In genomic region chr6:63877088-63877764, GRCm38 (mm10) we compare ENCODE assay signal across 12 mouse cellular contexts.
DNase-seq lines count a peak whose midpoint lies in the region; ATAC-seq and TF ChIP-seq lines count a peak whose summit lies in the region.
"Had no signal": no experiment of that assay in that cellular context is flagged by ENCODE, and none has a peak within 500 bp of the region (broad histone marks: within the 10 kb centered on the region; RNA-seq: fewer than 3 reads in every experiment).

No protein-coding gene starts in this region.

- H3K27ac ChIP-seq in neural tube, embryonic 11.5 days (ENCODE audit: low read depth, low read length) = no peak overlapping the region
- H3K27ac ChIP-seq in forebrain, embryonic 15.5 days (replicated peaks) = peak overlapping the region; percentile 62; the same call in 1 of the 2 replicates
- H3K27ac ChIP-seq in hindbrain, postnatal 0 days = no peak overlapping the region
- H3K27ac ChIP-seq: liver, embryonic 13.5 days had no signal

- no peak for TF ChIP-seq CTCF in hindbrain, postnatal 0 days (IDR thresholded peaks at IDR 0.05; ENCODE audit: low read depth)

- H3K4me3 ChIP-seq in neural tube, embryonic 11.5 days (ENCODE audit: low read depth, low read length) = no peak overlapping the region
- no peak overlapping the region for H3K4me3 ChIP-seq in forebrain, embryonic 15.5 days
- H3K4me3 ChIP-seq in hindbrain, postnatal 0 days (ENCODE audit: low read length) = no peak overlapping the region
- H3K4me3 ChIP-seq: liver, embryonic 13.5 days had no signal

- peak; percentile 13 for DNase-seq in neural tube, embryonic 11.5 days (ENCODE audit: low spot score)
- DNase-seq in neural tube, embryonic 10.5 days (ENCODE audit: extremely low spot score, low spot score) = no peak
- DNase-seq in hindbrain, postnatal 0 days (ENCODE audit: low spot score) = peak; percentile 74
- peak; percentile 27 for DNase-seq in telencephalon, adult 2 months (ENCODE audit: low read depth, low spot score)
- DNase-seq in urinary bladder, postnatal 25 days (ENCODE audit: low spot score) = no peak
- no peak for DNase-seq in thymus, postnatal 4 days
- DNase-seq: adrenal gland, postnatal 25 days; cerebellum, adult 9-11 months; heart, postnatal 4 days; kidney, postnatal 25 days; liver, embryonic 13.5 days had no signal

- H3K4me1 ChIP-seq in neural tube, embryonic 11.5 days (ENCODE audit: control insufficient read depth, insufficient read depth, low read length) = no peaks in the 10 kb centered on the region
- peaks cover 17% of the 10 kb centered on the region for H3K4me1 ChIP-seq in forebrain, embryonic 15.5 days
- no peaks in the 10 kb centered on the region for H3K4me1 ChIP-seq in hindbrain, postnatal 0 days (ENCODE audit: insufficient read depth, low read length)
- H3K4me1 ChIP-seq: liver, embryonic 13.5 days had no signal

- H3K9ac ChIP-seq in neural tube, embryonic 11.5 days (ENCODE audit: low read length) = no peak overlapping the region
- no peak overlapping the region for H3K9ac ChIP-seq in forebrain, embryonic 15.5 days (replicated peaks)
- no peak overlapping the region for H3K9ac ChIP-seq in hindbrain, postnatal 0 days (replicated peaks; ENCODE audit: low read length)
- H3K9ac ChIP-seq: liver, embryonic 13.5 days had no signal

- 73% methylated on average over 3 of the region's 3 CpGs for WGBS in neural tube, embryonic 11.5 days
- 14% methylated on average over 3 of the region's 3 CpGs for WGBS in forebrain, embryonic 15.5 days
- WGBS in hindbrain, postnatal 0 days = 35% methylated on average over 3 of the region's 3 CpGs

- peak; percentile 76; the same call in 1 of the 2 replicates for ATAC-seq in neural tube, embryonic 11.5 days (ENCODE audit: insufficient read depth, low FRiP score, low TSS enrichment)
- ATAC-seq in forebrain, embryonic 15.5 days (replicated peaks) = peak; percentile 92
- ATAC-seq in hindbrain, postnatal 0 days = peak; percentile 70

- H3K9me3 ChIP-seq in neural tube, embryonic 11.5 days (ENCODE audit: control insufficient read depth, low read length) = no peaks in the 10 kb centered on the region
- H3K9me3 ChIP-seq in forebrain, embryonic 15.5 days = no peaks in the 10 kb centered on the region
- H3K9me3 ChIP-seq in hindbrain, postnatal 0 days (ENCODE audit: low read length) = no peaks in the 10 kb centered on the region
- H3K9me3 ChIP-seq: liver, embryonic 13.5 days had no signal

- H3K36me3 ChIP-seq in neural tube, embryonic 11.5 days (ENCODE audit: control insufficient read depth, insufficient read depth, low read length) = no peaks in the 10 kb centered on the region
- H3K36me3 ChIP-seq in forebrain, embryonic 15.5 days = no peaks in the 10 kb centered on the region
- no peaks in the 10 kb centered on the region for H3K36me3 ChIP-seq in hindbrain, postnatal 0 days (ENCODE audit: insufficient read depth, low read length)
- H3K36me3 ChIP-seq: liver, embryonic 13.5 days had no signal

- no peak overlapping the region for H3K4me2 ChIP-seq in neural tube, embryonic 11.5 days (ENCODE audit: low read depth)
- 0 out of 2 replicates have a peak overlapping the region, but pooled peaks have one; percentile 2 for H3K4me2 ChIP-seq in forebrain, embryonic 15.5 days (replicated peaks)
- H3K4me2 ChIP-seq in hindbrain, postnatal 0 days (ENCODE audit: low read depth, low read length) = 0 out of 2 replicates have a peak overlapping the region, but pooled peaks have one; percentile 7
- H3K4me2 ChIP-seq: liver, embryonic 13.5 days had no signal

- H3K27me3 ChIP-seq in neural tube, embryonic 11.5 days (ENCODE audit: control insufficient read depth, insufficient read depth, low read length) = no peaks in the 10 kb centered on the region
- H3K27me3 ChIP-seq in forebrain, embryonic 15.5 days = no peaks in the 10 kb centered on the region
- no peaks in the 10 kb centered on the region for H3K27me3 ChIP-seq in hindbrain, postnatal 0 days (ENCODE audit: insufficient read depth, low read length)
- H3K27me3 ChIP-seq: liver, embryonic 13.5 days had no signal

Comparison
In these comparisons a context has a peak if more than half of its experiments do, and no peak if none do; other contexts are left out.
1. DNase-seq: peak in neural tube, embryonic 11.5 days (single experiment), hindbrain, postnatal 0 days (single experiment) and telencephalon, adult 2 months (single experiment); none in neural tube, embryonic 10.5 days (single experiment), urinary bladder, postnatal 25 days (single experiment) and thymus, postnatal 4 days (single experiment).
2. Peak in every context shown above with its lines, with median percentiles within 50 percentile points of each other: ATAC-seq.